26 mouse cellular contexts compared by ENCODE assay signal in the genomic region with DNA sequence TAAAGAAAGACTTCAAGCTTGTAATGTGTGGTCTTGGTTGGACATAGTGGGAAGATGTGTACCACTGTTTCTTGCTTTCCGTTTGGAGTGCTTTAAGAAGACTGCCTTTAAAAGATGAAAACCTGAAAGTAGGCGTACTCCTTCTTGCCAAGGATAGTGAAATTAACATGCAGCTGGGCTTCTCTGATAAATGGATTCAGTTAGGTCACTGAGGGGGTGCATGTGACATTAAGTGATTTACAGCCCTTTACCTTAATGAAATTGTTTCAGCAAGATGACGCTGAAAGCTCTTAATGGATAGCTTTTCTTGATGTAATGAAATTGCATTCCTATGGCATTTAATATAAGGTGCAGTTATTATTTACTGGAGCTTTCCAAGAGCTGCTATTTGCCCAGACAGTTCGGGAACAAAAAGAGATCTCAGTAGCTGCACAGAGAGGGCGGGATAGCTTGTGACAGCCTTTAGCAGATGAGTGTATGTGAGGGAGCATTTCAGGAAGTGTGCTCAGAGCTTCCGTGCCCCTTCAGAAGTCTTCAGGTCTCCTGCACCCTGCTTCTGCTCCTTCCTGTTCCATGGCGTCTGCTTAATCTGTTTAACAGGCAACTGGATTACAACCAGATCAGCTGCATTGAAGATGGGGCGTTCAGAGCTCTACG.
DNase-seq lines count a peak whose midpoint lies in the region; ATAC-seq and TF ChIP-seq lines count a peak whose summit lies in the region.
"Had no signal": no experiment of that assay in that cellular context is flagged by ENCODE, and none has a peak within 500 bp of the region (broad histone marks: within the 10 kb centered on the region; RNA-seq: fewer than 3 reads in every experiment).

No protein-coding gene starts in this region.

- H3K9ac ChIP-seq in hindbrain, embryonic 16.5 days (ENCODE audit: low read depth, low read length) = peak overlapping the region; percentile 17; the same call in 1 of the 2 replicates
- H3K9ac ChIP-seq in midbrain, postnatal 0 days (replicated peaks; ENCODE audit: low read length, poor library complexity, severe bottlenecking) = no peak overlapping the region
- H3K9ac ChIP-seq: forebrain, postnatal 0 days; heart, embryonic 15.5 days; kidney, embryonic 15.5 days; limb, embryonic 13.5 days; liver, embryonic 14.5 days; lung, embryonic 15.5 days had no signal

- H3K36me3 ChIP-seq in hindbrain, embryonic 16.5 days (ENCODE audit: control insufficient read depth, insufficient read depth, low read length) = no peaks in the 10 kb centered on the region
- H3K36me3 ChIP-seq in midbrain, postnatal 0 days (ENCODE audit: insufficient read depth, low read length) = no peaks in the 10 kb centered on the region
- H3K36me3 ChIP-seq: forebrain, embryonic 10.5 days; heart, embryonic 15.5 days; kidney, embryonic 15.5 days; limb, embryonic 13.5 days; lung, embryonic 15.5 days had no signal

- no peaks in the 10 kb centered on the region for H3K27me3 ChIP-seq in hindbrain, embryonic 16.5 days (replicated peaks; ENCODE audit: control insufficient read depth, insufficient read depth, low read length)
- no peaks in the 10 kb centered on the region for H3K27me3 ChIP-seq in midbrain, postnatal 0 days (ENCODE audit: insufficient read depth, low read length)
- H3K27me3 ChIP-seq: heart, embryonic 15.5 days; kidney, embryonic 15.5 days; limb, embryonic 13.5 days; lung, embryonic 15.5 days had no signal

- peak; percentile 40; the same call in 1 of the 2 replicates for ATAC-seq in hindbrain, embryonic 16.5 days
- no peak for ATAC-seq in frontal cortex, adult (ENCODE audit: low TSS enrichment)
- no peak for ATAC-seq in midbrain, postnatal 0 days (ENCODE audit: low FRiP score)
- ATAC-seq: forebrain, postnatal 0 days; intestine, embryonic 16.5 days had no signal

- 46% methylated on average over 9 of the region's 9 CpGs for WGBS in hindbrain, embryonic 16.5 days
- 44% methylated on average over 9 of the region's 9 CpGs for WGBS in midbrain, postnatal 0 days

- H3K9me3 ChIP-seq in hindbrain, embryonic 16.5 days (ENCODE audit: control insufficient read depth, low read length) = no peaks in the 10 kb centered on the region
- H3K9me3 ChIP-seq in midbrain, postnatal 0 days (ENCODE audit: low read length) = no peaks in the 10 kb centered on the region
- H3K9me3 ChIP-seq: forebrain, embryonic 10.5 days; heart, embryonic 15.5 days; kidney, embryonic 15.5 days; limb, embryonic 13.5 days; lung, embryonic 15.5 days had no signal

- peak; percentile 5 for DNase-seq in retina, postnatal 1 day
- no peak for DNase-seq in retina, embryonic 14.5 days (ENCODE audit: low spot score)
- DNase-seq in forelimb bud, embryonic 11.5 days (ENCODE audit: low read depth, low spot score) = peak; percentile 4
- no peak for DNase-seq in midbrain, postnatal 0 days (ENCODE audit: low spot score)
- no peak for DNase-seq in kidney, adult 9 months
- DNase-seq: adrenal gland, adult 2 months; B cell, adult 2 months; cerebellum, postnatal 10 days; forebrain, postnatal 0 days; heart, adult 11 months; heart, postnatal 4 days; kidney, postnatal 4 days; right cerebral cortex, postnatal 4 days; thymus, adult 2 months had no signal

- no peaks in the 10 kb centered on the region; the same call in 1 of the 2 replicates for H3K4me1 ChIP-seq in hindbrain, embryonic 16.5 days (ENCODE audit: control insufficient read depth, insufficient read depth, low read depth, low read length)
- H3K4me1 ChIP-seq in midbrain, postnatal 0 days (ENCODE audit: insufficient read depth, low read length) = no peaks in the 10 kb centered on the region
- H3K4me1 ChIP-seq: forebrain, embryonic 10.5 days; heart, embryonic 15.5 days; limb, embryonic 13.5 days; lung, embryonic 15.5 days had no signal

- no peak for TF ChIP-seq CTCF in midbrain, postnatal 0 days (IDR thresholded peaks at IDR 0.05)

- no peak overlapping the region for H3K27ac ChIP-seq in hindbrain, embryonic 16.5 days (ENCODE audit: low read depth, low read length)
- H3K27ac ChIP-seq in midbrain, postnatal 0 days (ENCODE audit: low read depth, low read length) = no peak overlapping the region
- H3K27ac ChIP-seq: forebrain, embryonic 10.5 days; heart, embryonic 15.5 days; kidney, embryonic 15.5 days; limb, embryonic 13.5 days; liver, embryonic 14.5 days; lung, embryonic 15.5 days; macrophage had no signal

- no peak overlapping the region for H3K4me3 ChIP-seq in hindbrain, embryonic 16.5 days (ENCODE audit: low read length)
- no peak overlapping the region for H3K4me3 ChIP-seq in midbrain, postnatal 0 days (ENCODE audit: low read depth, low read length)
- H3K4me3 ChIP-seq: forebrain, embryonic 10.5 days; heart, embryonic 15.5 days; kidney, embryonic 15.5 days; limb, embryonic 13.5 days; lung, embryonic 15.5 days; myocyte had no signal

- H3K4me2 ChIP-seq in hindbrain, embryonic 16.5 days (ENCODE audit: low read length) = peak overlapping the region; percentile 34; the same call in 1 of the 2 replicates
- no peak overlapping the region for H3K4me2 ChIP-seq in midbrain, postnatal 0 days (ENCODE audit: low read depth, low read length, poor library complexity, severe bottlenecking)
- H3K4me2 ChIP-seq: heart, embryonic 15.5 days; kidney, embryonic 15.5 days; limb, embryonic 13.5 days; lung, embryonic 15.5 days; midbrain, embryonic 11.5 days had no signal

Comparison
In these comparisons a context has a peak if more than half of its experiments do, and no peak if none do; other contexts are left out.
1. DNase-seq: peak in retina, postnatal 1 day (single experiment) and forelimb bud, embryonic 11.5 days (single experiment); none in retina, embryonic 14.5 days (single experiment), midbrain, postnatal 0 days (single experiment) and kidney, adult 9 months (single experiment).